Mouse (Mus musculus) thymus, postnatal 36 days (tissue): ENCODE results near the gene Parva.

Experiments
- DNase-seq, 2 experiments: peaks; one replicate each; pipeline ENCODE4 v3.0.0; 2022; ENCODE audit warnings: mixed read lengths in 2 of 2

The Parva gene

GRCm38 (mm10) chr7:112525465-112525864, 98.2 kb downstream of the Parva start:
- no peak for DNase-seq

- DNase-seq, result no peak
Measured at GRCm38 (mm10) chr7:112526226-112526625, 98.9 kb downstream of the Parva start.

GRCm38 (mm10) chr7:112527230-112527629, 99.9 kb downstream of the Parva start:
- no peak for DNase-seq

- no peak for DNase-seq
Measured at GRCm38 (mm10) chr7:112528059-112528458, 100.8 kb downstream of the Parva start.

GRCm38 (mm10) chr7:112528582-112529360, 101.5 kb downstream of the Parva start:
- no peak for DNase-seq

- DNase-seq, result no peak
Measured at GRCm38 (mm10) chr7:112530924-112531323, 103.6 kb downstream of the Parva start.

GRCm38 (mm10) chr7:112534148-112534547, 106.8 kb downstream of the Parva start:
- DNase-seq, result no peak

GRCm38 (mm10) chr7:112535408-112535921, 108.2 kb downstream of the Parva start:
- DNase-seq, result no peak

GRCm38 (mm10) chr7:112549136-112549535, 121.8 kb downstream of the Parva start:
- DNase-seq, result no peak

- DNase-seq, result no peak
Measured at GRCm38 (mm10) chr7:112561504-112561903, 134.2 kb downstream of the Parva start.

- no peak for DNase-seq
Measured at GRCm38 (mm10) chr7:112567004-112567403, 139.7 kb downstream of the Parva start.

GRCm38 (mm10) chr7:112568961-112569360, 141.7 kb downstream of the Parva start:
- DNase-seq, result no peak

- DNase-seq, result no peak
Measured at GRCm38 (mm10) chr7:112581621-112582020, 154.3 kb downstream of the Parva start.

GRCm38 (mm10) chr7:112582882-112583405, 155.6 kb downstream of the Parva start:
- DNase-seq, result no peak

GRCm38 (mm10) chr7:112587449-112587848, 160.1 kb downstream of the Parva start:
- DNase-seq, result no peak

- no peak for DNase-seq
Measured at GRCm38 (mm10) chr7:112589530-112589929, 162.2 kb downstream of the Parva start.

- DNase-seq, result no peak
Measured at GRCm38 (mm10) chr7:112593586-112593985, 166.3 kb downstream of the Parva start.

GRCm38 (mm10) chr7:112595226-112595850, 168.0 kb downstream of the Parva start:
- no peak for DNase-seq

GRCm38 (mm10) chr7:112599650-112600049, 172.3 kb downstream of the Parva start:
- no peak for DNase-seq

GRCm38 (mm10) chr7:112600163-112600562, 172.9 kb downstream of the Parva start:
- DNase-seq, result no peak

- DNase-seq, result no peak
Measured at GRCm38 (mm10) chr7:112602966-112603365, 175.7 kb downstream of the Parva start.

GRCm38 (mm10) chr7:112603496-112604170, 176.3 kb downstream of the Parva start:
- DNase-seq, result no peak

- no peak for DNase-seq
Measured at GRCm38 (mm10) chr7:112604209-112604608, 176.9 kb downstream of the Parva start.
